Mouse (Mus musculus) kidney, postnatal 36 days (tissue): ENCODE measurements at regions not wholly inside any gene's neighbourhood (a gene's known extent, or its start where the extent isn't known, plus 50 kb on each side); places are given as distances from the start of the nearest gene placed in this dataset.

ENCODE experiments used
- DNase-seq, 2 experiments: peaks; one replicate each; pipeline ENCODE4 v3.0.0; 2021 to 2022; ENCODE audit warnings: mixed read lengths in 2 of 2

DNA sequence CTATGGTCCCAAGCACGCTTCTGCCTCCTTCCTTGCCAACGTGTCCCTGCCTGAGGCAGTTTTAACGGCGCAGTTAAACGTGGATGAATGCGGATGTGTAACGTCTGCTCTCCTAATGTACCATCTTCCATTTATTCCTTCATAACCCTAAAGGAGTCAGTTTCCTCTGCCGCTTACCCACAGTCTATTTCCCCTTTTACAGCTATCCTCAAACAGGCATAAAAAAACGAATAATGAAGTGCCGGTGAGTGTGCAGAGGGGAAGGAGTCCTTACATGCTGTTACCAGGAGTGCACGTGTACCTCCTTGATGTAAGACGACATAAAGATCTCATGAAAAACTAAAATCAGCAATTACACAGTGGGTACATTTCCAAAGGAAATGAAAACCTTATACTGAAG is 54.3 kb upstream of the Krtap11-1 start:
- no peak for DNase-seq
